Mouse (Mus musculus) fat pad, adult 2 months (tissue): ENCODE measurements at regions not wholly inside any gene's neighbourhood (a gene's known extent, or its start where the extent isn't known, plus 50 kb on each side); places are given as distances from the start of the nearest gene placed in this dataset.
A peak's percentile ranks its signal among the peaks of the same experiment; 100 is the strongest.

ENCODE experiments used
- DNase-seq: peaks from one replicate; pipeline ENCODE4 v3.0.0-alpha.2; 2011; ENCODE audit warnings: low read depth, low spot score; ENCODE audit errors: extremely low read depth

DNA sequence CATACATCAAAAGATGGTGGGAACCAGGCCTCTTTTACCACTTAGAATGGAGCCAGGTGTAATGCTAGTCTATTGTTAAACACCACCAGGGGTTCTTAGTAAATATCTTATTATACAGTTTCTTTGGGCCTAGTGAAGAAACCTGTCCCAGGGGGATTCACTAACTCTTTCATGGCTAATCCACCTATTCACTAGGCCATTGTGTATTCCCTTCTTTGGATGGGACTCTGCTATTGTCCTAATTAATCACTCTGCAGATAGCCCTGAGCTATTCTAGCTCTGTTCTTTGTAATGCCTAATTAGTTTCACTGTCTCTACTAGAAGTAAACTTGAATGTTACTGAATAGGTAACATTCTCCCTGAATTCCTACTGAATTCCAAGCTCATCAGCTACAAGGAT, 107.6 kb upstream of the Ahr start:
- DNase-seq: no peak

GRCm38 (mm10) chr12:35641741-35642140, 106.9 kb upstream of the Ahr start:
- no peak for DNase-seq

DNA sequence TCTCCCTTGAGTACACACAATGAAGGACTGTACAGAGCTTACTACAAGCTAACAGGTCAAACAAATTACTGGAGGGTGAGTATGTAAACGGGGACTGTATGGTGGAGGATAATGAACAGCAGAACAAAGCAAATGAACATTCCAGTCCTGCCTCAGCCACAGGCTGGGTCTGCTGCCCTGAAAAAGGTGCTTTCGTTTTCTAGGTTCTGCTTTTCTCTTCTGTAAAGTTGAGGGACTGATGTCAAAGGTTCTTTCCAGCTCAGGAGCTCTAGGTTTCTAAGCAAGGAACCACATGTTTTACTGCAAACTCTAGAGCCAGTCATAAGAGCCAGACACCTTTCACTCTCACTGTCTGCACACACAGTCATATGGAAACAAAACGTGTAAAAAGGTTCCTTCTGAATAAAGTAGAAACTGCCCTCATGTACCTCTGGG, 106.1 kb upstream of the Ahr start:
- no peak for DNase-seq

DNA sequence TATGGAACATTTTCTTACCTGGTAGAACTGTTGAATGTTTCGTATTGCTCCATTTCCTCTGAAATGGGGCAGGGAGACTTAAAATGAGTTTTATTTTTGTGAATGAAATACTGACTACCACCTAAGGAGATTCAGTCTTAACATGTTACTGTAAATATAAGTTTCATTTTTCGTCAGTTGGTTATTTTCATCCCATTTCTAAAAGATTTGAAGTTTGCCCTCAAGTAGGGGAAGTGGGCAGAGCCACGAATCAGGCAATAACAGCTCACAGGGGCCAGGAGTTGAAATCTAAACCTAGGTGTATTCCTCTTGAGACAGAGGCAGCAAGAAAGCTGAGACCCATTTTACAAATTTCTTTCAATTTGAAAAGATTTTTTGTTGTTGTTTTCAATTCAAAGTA, 88.6 kb upstream of the Ahr start:
- no peak for DNase-seq

GRCm38 (mm10) chr12:35614885-35615284, 80.0 kb upstream of the Ahr start:
- DNase-seq: no peak

DNA sequence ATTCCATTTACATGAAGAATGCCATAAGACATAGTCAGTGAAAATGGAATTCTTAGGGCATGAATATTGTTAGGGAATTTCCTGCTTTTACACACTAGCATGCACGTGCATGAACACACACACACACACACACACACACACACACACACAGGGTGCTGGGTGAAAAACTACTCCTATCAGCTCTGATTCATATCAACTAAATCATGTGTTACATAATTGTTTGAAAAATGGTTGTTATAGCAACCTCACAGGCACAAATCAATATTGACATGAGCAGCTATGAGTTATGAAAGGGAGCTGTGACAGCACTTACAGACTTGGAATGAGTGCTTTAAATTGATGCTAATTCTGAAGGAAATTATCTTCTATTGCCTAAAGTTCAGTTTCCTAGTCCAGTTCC, 72.8 kb upstream of the Ahr start:
- DNase-seq: no peak

DNA sequence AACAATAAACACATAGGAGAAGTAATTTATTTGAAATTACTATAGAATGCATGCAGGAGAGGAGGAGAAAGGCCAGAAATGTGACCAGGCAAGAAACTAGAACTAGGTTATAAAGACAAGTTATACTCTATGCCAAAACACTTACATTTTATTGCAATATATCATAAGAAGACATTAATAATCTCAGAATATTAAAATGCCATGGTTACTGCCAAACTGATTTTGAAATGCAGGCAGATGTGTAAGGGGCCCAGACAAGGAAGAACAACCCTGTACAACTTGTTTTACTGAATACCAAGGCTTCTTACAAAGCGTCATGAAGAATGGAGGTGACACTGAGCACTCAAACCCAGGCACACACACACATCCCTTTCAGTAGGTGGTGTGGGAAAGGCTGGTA, 68.9 kb upstream of the Ahr start:
- DNase-seq: peak; percentile 56

- DNase-seq: no peak
These were observed 67.8 kb upstream of the Ahr start for GRCm38 (mm10) chr12:35602589-35602988.

DNA sequence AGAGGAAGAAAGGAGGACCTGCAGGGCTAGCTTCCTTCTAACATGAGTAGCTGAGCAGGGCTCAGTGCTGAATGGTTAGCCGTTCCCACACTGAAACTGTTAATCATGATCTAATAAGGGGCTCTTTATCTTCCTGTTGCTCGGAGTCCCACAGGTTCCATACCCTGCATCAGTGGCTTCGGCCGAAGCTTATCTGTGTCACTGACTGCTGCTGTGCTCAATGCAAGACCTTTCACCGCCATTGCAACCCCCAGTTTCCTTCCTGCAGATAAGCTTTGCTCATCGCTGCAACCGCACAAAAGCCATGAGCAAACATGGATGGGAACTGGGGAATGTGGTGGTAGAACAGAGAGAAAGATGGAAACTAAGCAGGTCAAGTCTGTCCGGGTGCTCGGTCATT, 63.5 kb upstream of the Ahr start:
- DNase-seq: no peak

DNA sequence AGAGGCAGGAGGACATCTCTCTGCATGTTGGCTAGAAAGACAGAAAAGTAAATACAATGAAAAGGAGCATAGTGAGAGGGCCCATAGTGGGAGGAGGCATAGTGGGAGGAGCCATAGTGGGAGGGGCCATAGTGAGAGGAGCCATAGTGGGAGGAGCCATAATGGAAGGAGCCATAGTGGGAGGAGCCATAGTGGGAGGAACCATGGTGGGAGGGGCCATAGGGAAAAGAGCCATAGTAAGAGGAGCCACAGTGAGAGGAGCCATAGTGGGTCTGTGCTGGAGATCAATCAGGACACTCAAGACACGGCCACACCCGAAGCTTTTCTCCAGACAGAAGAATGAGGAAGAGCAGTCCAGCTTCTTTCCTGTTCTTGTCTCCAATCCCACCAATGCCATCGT, 58.0 kb upstream of the Ahr start:
- DNase-seq: no peak
